Mouse (Mus musculus): ENCODE measurements around the gene Pqlc2. TPM values are rescaled to one million over a fixed set of nuclear protein-coding genes. Genes with fewer than 3 reads are reported as not detected.

Gene Pqlc2
- polyA plus RNA-seq, 1 experiment from 2014 or later: 14.3 TPM

DNA sequence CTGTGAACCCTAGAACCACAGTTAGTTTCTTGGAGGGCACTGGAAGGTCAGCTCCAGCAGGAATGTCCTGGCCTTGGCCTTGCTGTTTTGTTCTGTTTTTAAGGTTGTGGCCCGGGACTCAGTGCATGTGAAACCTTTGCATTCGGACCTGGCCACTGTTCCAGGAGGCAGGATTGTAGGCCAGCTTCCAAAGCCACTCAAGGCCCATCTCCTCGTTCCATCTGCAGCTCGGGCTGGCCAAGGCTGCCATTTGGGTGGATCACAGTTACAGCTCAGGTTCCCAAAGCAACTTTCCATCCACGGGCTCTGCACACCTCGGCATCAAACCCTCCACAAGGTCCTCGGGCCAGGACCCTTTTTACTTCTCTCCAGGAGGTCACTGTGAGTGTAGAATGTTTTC is 35.9 kb downstream of the Pqlc2 start:
- Histone ChIP-seq H3K4me2 (no peak overlapping the region), H3K27me3 (no peaks in the 10 kb centered on the region), H3K36me3 (peaks cover 16% of the 10 kb centered on the region), H3K27ac (no peak overlapping the region), H3K4me1 (replicated peaks) (no peaks in the 10 kb centered on the region), H3K9ac (no peak overlapping the region), H3K9me3 (no peaks in the 10 kb centered on the region), H3K4me3 (no peak overlapping the region)
- WGBS: 94% methylated on average over 7 of the region's 7 CpGs
- ATAC-seq (ENCODE audit: low FRiP score): no peak

DNA sequence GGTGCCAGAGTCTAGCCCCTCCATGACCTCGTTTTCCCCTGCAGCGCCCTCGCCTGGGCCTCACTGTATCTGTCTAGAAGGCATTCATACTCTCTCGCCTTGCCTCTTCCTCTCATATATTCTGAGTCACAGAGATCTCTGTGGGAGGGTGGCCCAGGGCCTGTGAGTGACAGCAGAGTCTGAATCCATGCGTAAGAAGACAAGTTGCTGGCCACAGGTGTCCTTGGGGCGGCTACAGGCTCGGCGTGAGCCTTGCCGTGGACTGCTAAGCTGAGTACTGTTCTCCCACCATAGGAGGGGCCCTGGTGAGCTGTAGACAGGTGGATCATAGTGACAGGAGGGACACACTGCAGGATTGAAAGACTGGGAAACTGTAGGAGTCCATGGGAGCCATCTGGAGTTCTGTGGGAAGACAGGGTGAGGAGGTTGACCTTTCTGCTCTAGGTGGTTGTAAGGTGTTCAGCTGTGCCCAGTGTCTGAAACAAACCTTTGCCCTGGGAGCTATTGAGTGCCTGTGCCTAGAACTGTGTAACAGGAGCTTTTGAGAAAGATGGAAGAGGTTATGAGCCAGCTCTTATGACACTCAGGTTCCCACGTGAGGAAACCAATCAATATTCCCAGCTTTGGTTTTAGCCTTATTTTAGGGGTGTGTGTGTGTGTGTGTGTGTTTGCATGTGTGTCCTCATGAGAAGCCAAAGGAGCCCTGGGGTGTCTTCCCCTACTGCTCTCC is 37.4 kb downstream of the Pqlc2 start:
- Histone ChIP-seq H3K4me1 (replicated peaks) (peaks cover 8% of the 10 kb centered on the region), H3K4me2 (no peak overlapping the region), H3K27me3 (no peaks in the 10 kb centered on the region), H3K9me3 (no peaks in the 10 kb centered on the region), H3K9ac (no peak overlapping the region), H3K27ac (no peak overlapping the region), H3K4me3 (no peak overlapping the region), H3K36me3 (peaks cover 25% of the 10 kb centered on the region)
- whole genome bisulfite sequencing: 89% methylated on average over 10 of the region's 10 CpGs
- ATAC-seq (ENCODE audit: low FRiP score): no peak

- Histone ChIP-seq H3K27me3 (no peaks in the 10 kb centered on the region), H3K9ac (no peak overlapping the region), H3K4me1 (replicated peaks) (peaks cover 22% of the 10 kb centered on the region), H3K4me2 (no peak overlapping the region), H3K36me3 (peaks cover 25% of the 10 kb centered on the region), H3K27ac (no peak overlapping the region), H3K9me3 (no peaks in the 10 kb centered on the region), H3K4me3 (no peak overlapping the region)
- 92% methylated on average over 9 of the region's 9 CpGs for WGBS
- no peak for ATAC-seq (ENCODE audit: low FRiP score)
Measured at GRCm38 (mm10) chr4:139271562-139271961, 38.9 kb downstream of the Pqlc2 start.

- H3K4me2 ChIP-seq: no peak overlapping the region
- H3K4me3 ChIP-seq: no peak overlapping the region
- 86% methylated on average over 3 of the region's 3 CpGs for WGBS
- no peak overlapping the region for H3K9ac ChIP-seq
- peaks cover 27% of the 10 kb centered on the region for H3K36me3 ChIP-seq
- no peaks in the 10 kb centered on the region for H3K27me3 ChIP-seq
- peaks cover 28% of the 10 kb centered on the region for H3K4me1 ChIP-seq (replicated peaks)
- H3K9me3 ChIP-seq: no peaks in the 10 kb centered on the region
- no peak overlapping the region for H3K27ac ChIP-seq
- no peak for ATAC-seq (ENCODE audit: low FRiP score)
Measured at GRCm38 (mm10) chr4:139270168-139270567, 40.3 kb downstream of the Pqlc2 start.

DNA sequence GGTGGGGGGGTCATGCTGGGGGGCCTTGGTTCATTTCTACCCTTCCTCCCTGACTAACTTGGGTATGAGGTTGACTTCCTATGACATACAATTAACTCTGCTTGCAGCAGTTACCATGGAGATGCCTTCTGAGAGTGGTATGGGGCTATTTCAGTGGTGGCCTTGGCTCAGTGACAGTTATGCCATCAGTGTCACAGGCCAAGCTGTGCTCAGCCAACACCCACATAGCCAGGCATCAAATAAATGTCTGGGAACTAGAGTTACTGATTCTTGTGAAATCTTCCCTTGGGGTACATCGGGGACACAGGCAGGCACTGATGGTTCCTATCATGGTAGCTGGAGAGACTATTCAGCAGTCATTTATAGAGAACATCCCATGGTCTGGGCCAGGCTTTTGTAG is 42.3 kb downstream of the Pqlc2 start:
- Histone ChIP-seq H3K4me3 (no peak overlapping the region), H3K4me2 (no peak overlapping the region), H3K4me1 (replicated peaks) (peaks cover 28% of the 10 kb centered on the region), H3K9me3 (no peaks in the 10 kb centered on the region), H3K27ac (no peak overlapping the region), H3K9ac (no peak overlapping the region), H3K36me3 (peaks cover 33% of the 10 kb centered on the region), H3K27me3 (no peaks in the 10 kb centered on the region)
- WGBS: 95% methylated on average over 1 of the region's 1 CpGs
- ATAC-seq (ENCODE audit: low FRiP score): no peak

DNA sequence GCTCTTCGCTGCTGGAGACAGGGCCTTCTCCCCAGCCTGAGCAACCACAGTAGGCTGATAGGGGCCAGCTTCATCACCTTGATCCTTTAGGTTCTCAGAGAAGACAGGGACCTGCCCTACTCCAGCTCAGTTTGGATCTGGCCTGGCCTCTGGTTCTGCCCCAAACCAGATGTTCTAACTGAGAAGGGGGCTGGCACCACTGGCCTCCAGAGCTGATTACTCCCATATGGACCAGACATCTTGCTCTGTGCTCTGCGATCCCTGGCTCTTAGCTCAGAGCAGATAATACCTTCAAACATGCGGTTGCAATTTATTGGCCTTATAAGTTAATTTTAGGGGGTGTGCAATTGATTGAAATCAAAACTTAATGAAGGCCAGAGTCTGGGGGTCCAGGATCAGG is 43.2 kb downstream of the Pqlc2 start:
- H3K4me1 ChIP-seq (replicated peaks): peaks cover 28% of the 10 kb centered on the region
- ATAC-seq (ENCODE audit: low FRiP score): no peak
- WGBS: 96% methylated on average over 3 of the region's 3 CpGs

DNA sequence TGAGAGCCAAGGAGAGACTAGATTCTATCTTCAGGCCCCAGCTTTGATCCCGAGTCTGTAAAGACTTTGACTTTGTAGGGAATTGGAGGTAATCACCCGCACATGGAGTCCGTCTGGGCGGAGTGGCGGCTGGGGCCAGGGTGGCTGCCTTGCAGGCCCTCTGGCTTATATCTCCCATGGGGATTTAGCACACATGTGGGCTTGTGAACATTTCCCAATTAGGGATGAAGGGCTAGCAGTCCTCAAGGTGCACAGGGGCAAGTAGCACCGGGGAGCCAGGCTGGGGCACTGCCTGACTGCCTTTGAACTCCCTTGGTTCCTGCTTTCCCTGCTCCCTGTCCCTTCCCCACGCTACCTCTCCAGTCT is 44.0 kb downstream of the Pqlc2 start:
- Histone ChIP-seq H3K9ac (no peak overlapping the region), H3K27ac (no peak overlapping the region), H3K9me3 (no peaks in the 10 kb centered on the region), H3K36me3 (peaks cover 50% of the 10 kb centered on the region), H3K4me3 (no peak overlapping the region), H3K27me3 (no peaks in the 10 kb centered on the region), H3K4me2 (no peak overlapping the region), H3K4me1 (replicated peaks) (peaks cover 28% of the 10 kb centered on the region)
- ATAC-seq (ENCODE audit: low FRiP score): no peak
- 80% methylated on average over 7 of the region's 7 CpGs for WGBS

More for the DNA sequence above, 43.2 kb downstream of the Pqlc2 start:
- Histone ChIP-seq H3K4me2 (no peak overlapping the region), H3K27ac (no peak overlapping the region), H3K9me3 (no peaks in the 10 kb centered on the region), H3K36me3 (peaks cover 42% of the 10 kb centered on the region), H3K4me3 (no peak overlapping the region), H3K27me3 (no peaks in the 10 kb centered on the region), H3K9ac (no peak overlapping the region)

DNA sequence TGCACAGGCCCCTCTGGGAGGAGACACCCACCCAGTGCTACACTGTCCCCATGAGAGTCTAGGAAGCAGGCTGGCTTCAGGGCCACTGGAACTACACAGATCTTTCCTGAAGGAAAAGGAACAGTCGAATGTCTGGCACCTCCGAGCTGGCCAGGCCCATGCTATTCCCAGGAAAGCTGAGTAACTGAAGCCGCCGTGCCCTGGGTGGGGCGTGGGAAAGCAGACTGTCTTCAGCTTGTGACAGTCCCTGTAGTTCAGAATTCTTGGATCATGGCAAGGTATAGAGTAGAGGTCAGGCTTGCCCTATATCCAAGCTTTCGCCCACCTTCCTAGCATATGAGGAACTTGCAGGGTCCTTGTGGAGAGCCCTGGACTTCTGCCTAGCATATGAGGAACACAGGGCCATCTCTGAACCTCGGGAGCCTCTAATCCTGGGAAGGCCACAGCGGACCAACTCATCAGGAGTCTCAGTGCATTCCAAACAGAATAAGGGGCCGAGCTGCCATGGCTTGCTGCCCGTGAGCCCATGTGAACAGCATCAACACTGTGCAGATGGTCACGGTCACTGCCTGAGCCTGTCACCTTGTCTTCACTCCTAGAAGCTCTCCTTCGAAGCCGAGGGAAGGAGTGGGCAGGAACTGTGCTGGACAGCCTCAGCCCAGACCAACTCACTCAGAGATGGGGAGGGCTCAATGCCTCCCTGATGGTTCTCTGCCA is 44.6 kb downstream of the Pqlc2 start:
- no peak overlapping the region for H3K4me2 ChIP-seq
- H3K9me3 ChIP-seq: no peaks in the 10 kb centered on the region
- H3K9ac ChIP-seq: no peak overlapping the region
- no peak overlapping the region for H3K4me3 ChIP-seq
- no peaks in the 10 kb centered on the region for H3K27me3 ChIP-seq
- peaks cover 56% of the 10 kb centered on the region for H3K36me3 ChIP-seq
- WGBS: 86% methylated on average over 13 of the region's 13 CpGs
- H3K4me1 ChIP-seq (replicated peaks): peaks cover 28% of the 10 kb centered on the region
- no peak for ATAC-seq (ENCODE audit: low FRiP score)
- no peak overlapping the region for H3K27ac ChIP-seq

DNA sequence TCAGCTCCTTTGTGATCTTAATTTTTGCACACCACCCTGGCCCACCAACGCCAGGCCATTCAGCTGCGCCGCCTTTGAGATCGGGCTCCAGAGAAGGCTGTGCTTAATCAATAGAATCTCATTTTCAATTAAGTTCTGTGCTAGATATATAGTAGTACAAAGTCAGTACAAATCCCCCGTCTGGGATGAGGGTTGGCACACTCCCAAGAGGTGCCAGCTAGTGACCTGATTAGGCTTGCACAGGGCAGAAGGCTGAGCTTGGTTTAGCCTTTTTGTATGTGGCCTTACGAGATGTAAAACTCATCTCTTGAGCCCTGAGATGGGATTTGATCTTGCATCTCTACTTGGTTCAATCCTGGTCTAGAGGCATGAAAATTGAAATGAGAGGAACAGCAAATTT is 47.5 kb downstream of the Pqlc2 start:
- Histone ChIP-seq H3K36me3 (peaks cover 72% of the 10 kb centered on the region), H3K9ac (no peak overlapping the region), H3K4me3 (no peak overlapping the region), H3K4me1 (replicated peaks) (peaks cover 22% of the 10 kb centered on the region), H3K9me3 (no peaks in the 10 kb centered on the region), H3K27me3 (no peaks in the 10 kb centered on the region), H3K4me2 (no peak overlapping the region), H3K27ac (no peak overlapping the region)
- WGBS: 92% methylated on average over 6 of the region's 6 CpGs
- ATAC-seq (ENCODE audit: low FRiP score): no peak

DNA sequence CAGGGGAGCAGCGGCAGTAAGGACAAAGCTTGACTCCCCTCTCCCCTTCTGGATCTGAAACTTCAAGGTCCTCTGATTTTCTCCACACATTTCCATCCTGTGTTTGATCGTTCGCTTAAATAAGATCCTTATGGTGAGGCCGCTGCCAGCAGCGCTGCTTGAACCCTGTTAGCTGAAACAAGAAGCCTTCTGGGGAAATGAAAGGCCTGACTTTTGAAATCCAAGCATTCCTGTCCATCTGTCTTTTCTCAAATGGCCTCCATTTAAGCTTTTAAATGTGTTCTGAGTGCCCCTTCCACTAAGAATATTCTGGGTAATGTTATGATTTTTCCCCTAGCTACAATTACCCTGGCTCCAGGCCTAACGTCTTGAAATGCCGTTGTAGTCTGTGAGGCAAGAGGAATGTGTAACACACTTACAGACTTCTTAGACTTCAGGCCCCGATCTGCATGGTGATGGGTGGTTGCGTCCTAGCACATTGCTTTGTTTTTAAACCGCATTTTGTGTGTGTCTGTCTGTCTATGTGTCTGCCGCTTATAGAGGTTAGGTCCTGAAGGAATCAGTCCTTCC is 51.1 kb downstream of the Pqlc2 start:
- WGBS: 86% methylated on average over 11 of the region's 11 CpGs
- Histone ChIP-seq H3K9me3 (no peaks in the 10 kb centered on the region), H3K4me3 (no peak overlapping the region), H3K36me3 (peaks cover 74% of the 10 kb centered on the region), H3K4me1 (replicated peaks) (0 out of 2 replicates have a peak, but pooled peaks cover 2% of the 10 kb centered on the region), H3K27me3 (no peaks in the 10 kb centered on the region), H3K27ac (no peak overlapping the region), H3K4me2 (no peak overlapping the region), H3K9ac (no peak overlapping the region)
- ATAC-seq (ENCODE audit: low FRiP score): no peak

DNA sequence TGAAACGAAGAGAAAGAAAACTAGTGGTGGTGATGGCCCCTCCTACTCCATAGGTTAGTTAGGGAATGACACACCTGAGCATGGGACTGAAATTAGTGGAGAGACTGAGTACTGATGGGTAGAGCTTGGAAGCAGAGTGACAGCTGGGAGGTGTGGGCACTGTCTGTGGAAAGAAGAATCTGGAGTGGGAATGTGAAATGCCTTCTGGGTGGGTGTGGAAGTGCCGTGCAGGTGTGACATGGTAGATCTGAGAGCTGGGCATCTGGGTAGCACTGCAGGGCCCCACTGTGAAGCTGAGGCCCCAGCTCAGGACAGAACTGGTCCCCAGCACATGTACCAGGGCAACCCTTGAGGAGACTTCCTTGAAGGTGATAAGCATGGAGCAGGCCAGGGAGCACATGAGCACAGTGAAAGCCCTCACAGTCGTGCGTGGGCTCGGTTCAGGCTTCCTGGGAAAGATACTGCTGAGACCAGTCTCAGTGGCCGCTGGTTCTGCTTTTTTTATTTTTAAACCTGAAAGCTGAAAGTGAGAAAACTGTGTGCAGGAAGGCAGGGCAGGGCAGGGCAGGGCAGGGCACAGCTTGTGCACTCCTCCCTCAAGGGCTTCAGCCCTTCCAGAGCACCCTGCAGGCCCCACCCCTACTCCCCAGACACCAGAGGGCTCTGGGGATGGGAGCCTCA is 51.7 kb downstream of the Pqlc2 start:
- Histone ChIP-seq H3K36me3 (peaks cover 68% of the 10 kb centered on the region), H3K9me3 (no peaks in the 10 kb centered on the region), H3K27ac (no peak overlapping the region), H3K4me2 (no peak overlapping the region), H3K4me3 (no peak overlapping the region), H3K4me1 (replicated peaks) (0 out of 2 replicates have a peak, but pooled peaks cover 2% of the 10 kb centered on the region), H3K9ac (no peak overlapping the region), H3K27me3 (no peaks in the 10 kb centered on the region)
- 90% methylated on average over 6 of the region's 6 CpGs for WGBS
- no peak for ATAC-seq (ENCODE audit: low FRiP score)

GRCm38 (mm10) chr4:139256708-139257107 is 53.8 kb downstream of the Pqlc2 start:
- H3K4me1 ChIP-seq (replicated peaks): peaks cover 19% of the 10 kb centered on the region

More at GRCm38 (mm10) chr4:139256708-139257107, 53.8 kb downstream of the Pqlc2 start:
- no peaks in the 10 kb centered on the region for H3K9me3 ChIP-seq
- peaks cover 47% of the 10 kb centered on the region for H3K36me3 ChIP-seq
- WGBS: 90% methylated on average over 8 of the region's 8 CpGs
- H3K27ac ChIP-seq: no peak overlapping the region
- H3K4me3 ChIP-seq: no peak overlapping the region
- ATAC-seq (ENCODE audit: low FRiP score): no peak
- H3K27me3 ChIP-seq: no peaks in the 10 kb centered on the region
- no peak overlapping the region for H3K9ac ChIP-seq
- no peak overlapping the region for H3K4me2 ChIP-seq
